Mouse (Mus musculus) regulatory T cell (primary cell): ENCODE measurements around the gene Slc22a14.

Experiments
- in situ Hi-C: fragments of 300-600 bp; cut with MboI, MseI; formaldehyde crosslinking; loops from one replicate; pipeline ENCODE4 v1.15.1; 2025; ENCODE audit warnings: high pct_unique_total_duplicates

Slc22a14 gene

DNA sequence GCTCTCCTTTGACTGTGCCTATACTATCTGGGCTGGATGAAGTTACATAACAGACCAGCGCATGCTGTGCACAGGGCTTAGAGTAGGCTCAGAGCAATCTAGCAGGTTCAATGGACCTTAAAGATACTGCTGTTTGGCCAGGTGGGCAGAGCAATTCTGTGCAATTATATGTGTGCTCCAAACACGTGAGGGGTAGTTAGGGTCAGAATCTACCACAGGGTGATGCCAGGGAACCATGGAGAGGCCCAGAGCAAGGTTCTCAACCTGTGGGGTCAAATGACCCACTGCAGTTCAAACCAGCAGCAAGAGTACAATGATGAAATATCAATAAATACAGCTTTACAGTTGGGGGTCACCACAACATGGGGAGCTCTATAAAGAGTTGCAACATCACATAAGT lies 158.7 kb downstream of the Slc22a14 start:
- in situ Hi-C loops, result no loop called here

DNA sequence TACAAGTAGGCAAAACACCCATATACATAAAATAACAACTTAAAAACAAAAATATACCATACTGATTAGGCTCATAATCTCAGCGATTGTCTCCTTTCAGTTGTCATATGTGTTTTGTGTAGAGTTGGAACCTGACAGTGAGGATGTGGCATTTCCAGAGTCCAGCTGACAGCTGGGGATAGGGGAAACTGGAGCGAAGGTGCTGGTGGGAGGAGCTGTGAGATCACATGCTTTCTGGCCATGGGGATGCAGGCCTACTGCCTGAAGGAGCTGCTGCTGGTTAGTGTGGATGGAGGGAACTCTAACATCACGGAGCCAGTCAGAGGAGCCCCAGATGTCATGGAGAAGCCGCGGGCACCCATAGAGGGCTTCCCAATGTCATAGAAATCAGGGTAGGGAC lies 159.6 kb downstream of the Slc22a14 start:
- in situ Hi-C loops, result no loop called here

- in situ Hi-C loops, result no loop called here
Observed at GRCm38 (mm10) chr9:119203617-119204016, 161.7 kb downstream of the Slc22a14 start.

- in situ Hi-C loops, result no loop called here
Observed at GRCm38 (mm10) chr9:119201653-119202052, 163.7 kb downstream of the Slc22a14 start.

GRCm38 (mm10) chr9:119199151-119199861 lies 166.0 kb downstream of the Slc22a14 start:
- in situ Hi-C loops, result loop anchor here (10.0 kb wide), 1 partner anchor 655 kb away; no protein-coding TSS in a partner anchor

- in situ Hi-C loops, result loop anchor here (10.0 kb wide), 1 partner anchor 662 kb away; no protein-coding TSS in a partner anchor
Observed at GRCm38 (mm10) chr9:119192202-119192990, 173.0 kb downstream of the Slc22a14 start.

DNA sequence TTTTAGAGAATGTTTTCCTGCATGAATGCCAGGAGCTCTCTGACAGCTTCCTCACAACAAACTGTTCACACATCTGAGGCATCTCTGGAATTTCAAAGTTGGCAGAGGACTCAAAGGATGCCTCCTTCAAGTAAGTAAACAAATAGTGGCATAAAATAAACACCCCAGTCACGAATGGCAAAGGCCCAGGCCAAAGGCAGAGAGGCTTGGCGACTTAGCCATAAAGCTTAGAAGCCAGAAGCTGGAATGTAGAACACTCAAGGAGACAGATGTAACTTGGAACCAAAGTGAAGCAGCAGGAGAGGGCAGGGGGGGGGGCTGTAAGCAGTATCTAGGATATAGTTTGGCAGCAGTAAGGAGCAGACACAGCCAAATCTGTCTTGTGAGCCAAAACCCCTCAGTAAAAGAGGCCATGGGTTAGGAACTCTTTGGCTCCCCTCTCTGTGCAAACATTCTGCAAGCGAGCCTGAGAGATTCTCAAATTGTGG lies 184.1 kb downstream of the Slc22a14 start:
- in situ Hi-C loops, result loop anchor here (5.0 kb wide), 1 partner anchor 49 kb away; no protein-coding TSS in a partner anchor

DNA sequence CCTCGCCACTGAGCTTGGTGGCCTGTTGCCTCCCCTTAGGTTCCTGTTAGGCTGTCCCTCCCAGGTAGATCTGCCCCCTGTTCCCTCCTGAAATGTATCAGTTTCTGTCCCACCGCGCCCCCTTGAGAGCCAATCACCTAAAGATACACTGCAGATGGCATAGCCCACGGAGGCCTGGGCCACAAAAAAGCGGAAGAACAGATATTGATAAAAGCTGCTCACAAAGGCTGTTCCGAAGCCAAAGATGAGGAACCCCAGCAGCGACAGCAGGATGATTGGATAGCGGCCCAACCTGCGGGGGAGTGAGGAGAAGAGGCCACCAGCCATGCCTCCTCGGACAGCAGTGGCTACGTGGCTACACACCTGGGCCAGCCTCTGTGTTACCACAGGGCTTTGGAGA lies 186.1 kb downstream of the Slc22a14 start:
- in situ Hi-C loops, result no loop called here

DNA sequence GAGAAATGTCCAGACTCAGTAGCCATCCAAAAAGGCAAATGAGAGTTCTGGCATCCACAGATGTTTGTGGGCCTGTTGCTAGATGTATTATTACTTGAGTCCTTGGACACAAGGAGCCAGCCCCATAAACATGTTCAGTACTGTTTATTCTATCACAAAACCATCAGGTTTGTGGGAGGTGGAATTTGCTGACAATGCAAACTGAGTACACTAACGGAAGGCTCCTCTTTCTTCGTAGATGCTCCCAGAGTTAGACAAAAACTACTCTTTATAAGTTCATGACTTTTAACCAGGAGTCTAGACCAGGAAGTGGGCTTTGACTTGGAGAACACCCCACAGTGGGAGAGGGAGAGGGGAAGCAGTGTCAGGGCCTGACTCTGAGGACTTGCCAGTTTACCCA lies 197.7 kb downstream of the Slc22a14 start:
- in situ Hi-C loops, result no loop called here

GRCm38 (mm10) chr9:119165548-119165947 lies 199.8 kb downstream of the Slc22a14 start:
- in situ Hi-C loops, result no loop called here

- in situ Hi-C loops, result no loop called here
Observed at GRCm38 (mm10) chr9:119164743-119165142, 200.6 kb downstream of the Slc22a14 start.

GRCm38 (mm10) chr9:119160689-119161088 lies 204.7 kb downstream of the Slc22a14 start:
- in situ Hi-C loops, result no loop called here

DNA sequence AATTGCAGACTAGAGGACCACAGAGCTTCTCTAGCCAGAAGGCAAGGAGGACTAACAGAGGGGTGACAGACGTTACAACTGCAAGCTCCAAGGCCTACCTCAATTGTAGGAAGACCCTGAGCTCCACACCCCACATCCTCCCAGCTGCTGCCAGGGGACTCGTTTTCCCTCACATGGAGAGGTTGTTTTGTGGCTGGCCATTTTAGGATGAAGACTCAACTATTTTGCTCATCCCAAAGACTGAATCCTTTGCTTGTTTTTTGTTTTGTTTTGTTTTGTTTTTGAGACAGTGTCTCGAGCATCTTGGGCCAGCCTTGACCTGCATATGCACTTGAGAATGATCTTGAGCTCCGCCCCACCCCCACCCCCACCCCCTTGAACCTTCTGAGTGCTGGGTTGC lies 206.5 kb downstream of the Slc22a14 start, which contains the start of gene Gm47289:
Gene Gm47289 (plus strand): TSS at position 301 of the 400 bp plus-strand sequence.
- in situ Hi-C loops, result no loop called here

DNA sequence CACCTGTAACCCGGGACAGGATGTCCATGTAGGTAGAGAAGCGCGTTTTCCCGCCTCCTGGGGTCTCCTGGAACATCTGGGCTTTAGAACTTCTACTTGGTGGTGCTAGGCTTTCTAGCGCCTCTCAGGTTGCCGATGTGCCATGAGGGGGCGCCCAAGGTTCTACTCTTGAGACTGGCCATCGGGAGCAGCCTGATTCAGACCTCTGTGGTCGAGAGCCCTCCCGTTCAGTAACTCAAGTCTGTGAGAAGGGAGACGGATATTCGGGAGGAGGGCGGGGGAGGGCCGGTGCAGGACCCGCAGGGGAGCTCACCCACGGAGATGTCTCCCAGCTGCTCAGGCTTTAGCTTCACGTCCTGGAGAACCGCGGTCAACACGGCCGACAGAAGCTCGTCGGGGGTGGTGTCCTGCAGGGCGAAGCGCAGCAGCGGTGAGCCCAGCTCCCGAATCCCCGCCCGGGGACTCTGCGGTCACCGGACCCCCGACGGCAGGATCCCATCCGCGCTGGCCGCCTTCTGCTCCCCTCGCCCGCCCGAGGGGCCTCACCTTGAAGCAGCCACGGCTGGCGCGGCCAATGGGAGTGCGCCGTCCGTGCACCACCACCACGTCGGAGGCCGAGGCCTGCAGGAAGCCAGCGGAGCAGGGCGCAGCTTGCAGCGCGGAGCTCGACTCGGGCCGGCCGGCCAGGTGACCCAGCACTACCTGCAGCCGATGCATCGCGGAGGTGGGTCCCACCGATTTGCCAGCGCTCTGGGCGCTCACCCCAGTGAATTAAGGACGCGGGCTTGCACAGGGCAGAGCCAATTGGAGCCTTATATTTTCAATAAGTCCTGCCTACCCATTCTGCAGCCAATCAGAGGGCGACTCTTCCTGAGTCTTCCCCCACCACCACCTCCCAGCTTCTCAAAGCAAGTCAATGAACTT lies 208.8 kb downstream of the Slc22a14 start, which contains the start of gene Acaa1b:
Gene Acaa1b (minus strand): TSS at position 816 of the 924 bp plus-strand sequence.
- in situ Hi-C loops, result no loop called here

GRCm38 (mm10) chr9:119155826-119156225 lies 209.5 kb downstream of the Slc22a14 start:
- in situ Hi-C loops, result no loop called here

- in situ Hi-C loops, result no loop called here
Observed at GRCm38 (mm10) chr9:119155416-119155815, 209.9 kb downstream of the Slc22a14 start.

- in situ Hi-C loops, result no loop called here
Observed at GRCm38 (mm10) chr9:119151751-119152150, 213.6 kb downstream of the Slc22a14 start.

DNA sequence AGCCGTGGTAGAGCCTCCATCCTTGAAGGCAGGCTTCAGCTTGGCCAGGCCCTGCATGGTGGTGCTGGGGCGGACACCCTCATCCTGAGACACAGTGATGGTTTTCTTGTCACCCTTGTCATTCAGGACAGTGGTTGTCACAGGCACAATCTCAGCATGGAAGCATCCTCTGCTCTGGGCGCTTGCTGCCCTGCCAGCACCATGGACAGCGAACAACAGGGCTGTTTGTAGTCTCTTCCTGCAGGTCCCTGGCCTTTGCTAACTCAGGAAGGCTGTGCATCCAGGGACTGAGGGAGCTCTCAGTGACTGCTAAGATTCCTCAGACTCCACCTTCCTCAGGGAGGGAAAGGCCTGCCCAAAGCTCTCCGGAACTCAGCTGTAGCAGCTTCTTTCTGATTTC lies 215.8 kb downstream of the Slc22a14 start:
- in situ Hi-C loops, result loop anchor here (5.0 kb wide), 1 partner anchor 198 kb away; no protein-coding TSS in a partner anchor

DNA sequence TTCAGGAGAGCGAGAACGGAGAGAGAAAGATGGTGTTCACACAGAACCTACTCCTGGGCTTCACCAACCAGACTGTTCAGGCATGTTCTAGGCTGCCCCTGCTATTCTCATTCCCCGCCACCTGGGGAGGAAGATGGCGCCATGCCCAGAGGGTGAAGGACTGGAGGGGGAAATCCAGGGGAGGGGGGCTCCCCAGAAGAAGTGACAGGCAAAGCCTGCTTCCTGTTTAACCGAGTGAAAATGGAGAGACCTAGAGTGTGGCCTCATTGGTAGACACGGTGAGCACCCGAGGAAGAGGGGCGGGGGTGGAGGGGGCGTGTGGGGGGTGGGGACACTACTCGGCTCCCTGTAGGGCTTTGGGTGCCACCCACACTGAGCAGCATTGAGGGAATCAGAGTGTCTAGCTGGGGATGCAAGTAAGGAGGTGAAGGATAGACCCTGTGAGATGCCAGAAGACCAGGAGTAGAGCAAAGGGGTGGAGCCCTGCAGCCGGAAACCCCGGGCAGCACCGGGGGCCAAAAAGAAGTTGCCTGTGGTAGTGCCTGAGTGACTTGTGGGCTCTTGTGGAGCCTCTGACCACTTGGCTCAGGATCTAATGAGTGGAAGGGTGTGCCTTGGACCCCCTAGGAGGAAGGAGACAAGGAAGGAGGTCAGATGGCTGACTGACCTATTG lies 219.1 kb downstream of the Slc22a14 start:
- in situ Hi-C loops, result loop anchor here (5.0 kb wide), 1 partner anchor 201 kb away; no protein-coding TSS in a partner anchor

- in situ Hi-C loops, result loop anchor here (5.0 kb wide), 1 partner anchor 202 kb away; no protein-coding TSS in a partner anchor
Observed at GRCm38 (mm10) chr9:119145638-119146037, 219.7 kb downstream of the Slc22a14 start.
